Mouse (Mus musculus) testis, postnatal 14 days (tissue): Measurements from ENCODE around the gene Ang5.
"Not testable (repeated sequence)": the region's sequence is repeated elsewhere in the genome, so short reads cannot be mapped to it uniquely, and the experiment has no call there.

Source experiments
- DNase-seq: peaks from one replicate; pipeline ENCODE4 v3.0.0; 2021; ENCODE audit warnings: low spot score

Gene Ang5

DNA sequence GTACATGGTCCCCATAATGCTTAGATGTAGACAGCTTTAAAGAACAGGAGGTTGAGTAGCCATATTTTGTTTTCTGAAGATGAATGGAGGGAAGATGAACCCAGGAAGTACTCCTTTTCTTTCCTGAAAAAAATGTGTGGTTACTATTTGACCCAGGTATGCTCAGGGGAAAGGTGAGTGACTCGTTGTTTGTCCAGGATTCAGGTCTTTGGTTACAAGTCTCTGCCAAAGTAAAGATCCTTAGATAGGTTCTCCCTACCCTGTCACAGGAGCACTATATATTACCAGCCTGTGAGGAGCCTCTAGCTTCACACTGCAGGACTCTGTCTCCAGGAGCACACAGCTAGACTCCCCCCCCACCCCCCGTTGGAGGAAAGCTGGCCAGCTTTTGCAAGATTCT, at the start of gene Ang5:
TSS of gene Ang5 (plus strand) at position 301 of the 400 bp plus-strand sequence.
- not testable (repeated sequence) for DNase-seq

- not testable (repeated sequence) for DNase-seq
These were observed 38.7 kb upstream of the Ang5 start for GRCm38 (mm10) chr14:43918214-43918613.

DNA sequence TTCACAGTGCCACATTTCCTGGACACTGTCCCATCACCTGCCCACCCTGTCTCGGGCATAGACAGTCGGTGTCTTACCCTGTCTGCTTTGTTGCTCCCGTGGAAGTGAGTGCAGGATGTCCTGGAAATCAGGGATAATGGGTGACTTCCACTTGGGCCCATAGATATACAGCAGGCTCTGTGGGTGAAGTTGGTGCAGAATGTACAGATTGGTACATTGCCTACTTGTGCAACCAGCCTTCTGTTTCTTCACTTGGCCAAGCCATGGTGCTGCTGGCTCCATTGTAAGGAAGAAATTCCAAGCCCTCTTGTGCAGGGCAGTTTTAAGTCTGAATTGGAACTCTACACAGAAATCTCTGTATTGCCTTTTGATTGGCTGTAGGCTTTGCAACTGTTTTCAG, 33.4 kb upstream of the Ang5 start, which contains the start of gene Ear10:
TSS of gene Ear10 (minus strand) at position 101 of the 400 bp plus-strand sequence.
- not testable (repeated sequence) for DNase-seq

DNA sequence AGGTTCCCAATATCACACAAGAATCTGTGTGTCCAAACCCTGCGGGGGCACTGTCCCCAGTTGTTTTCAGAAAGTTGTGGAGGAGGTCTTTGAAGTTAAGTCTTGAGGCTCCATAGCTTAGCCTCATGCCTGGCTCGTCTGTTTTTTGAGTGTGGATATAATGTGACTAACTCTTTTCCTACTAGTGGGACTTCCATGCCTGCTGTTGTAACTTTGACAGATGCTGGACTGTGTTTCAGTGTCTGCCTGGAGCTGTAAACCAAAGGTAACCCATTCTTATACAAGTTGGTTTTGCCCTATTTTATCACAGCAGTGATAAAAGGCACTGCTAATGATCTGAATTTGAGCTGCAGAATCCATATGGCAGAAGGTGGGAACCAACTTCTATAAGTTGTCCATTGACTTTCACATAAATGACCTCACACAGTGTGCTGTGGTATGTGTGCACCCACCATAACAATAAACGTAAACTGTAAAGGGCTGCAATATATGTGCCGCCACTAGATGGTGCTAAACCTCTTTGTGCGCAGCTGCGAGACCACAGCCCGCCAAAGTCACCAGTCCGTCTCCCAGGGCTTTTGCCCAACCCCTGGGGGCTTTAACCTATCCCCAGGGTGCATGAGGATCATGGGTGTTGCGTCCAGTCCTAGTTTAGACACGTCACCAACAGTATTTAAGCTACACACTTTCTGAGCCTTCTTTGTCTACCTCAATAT, 32.0 kb upstream of the Ang5 start, which contains the start of gene Gm8113:
TSS of gene Gm8113 (plus strand) at position 703 of the 716 bp plus-strand sequence.
- peak; percentile 6 for DNase-seq

- not testable (repeated sequence) for DNase-seq
These were observed 31.4 kb upstream of the Ang5 start for GRCm38 (mm10) chr14:43925404-43925950.

GRCm38 (mm10) chr14:43932991-43933390, 23.9 kb upstream of the Ang5 start:
- peak; percentile 2 for DNase-seq

GRCm38 (mm10) chr14:43933399-43933798, 23.5 kb upstream of the Ang5 start:
- DNase-seq, result not testable (repeated sequence)

DNA sequence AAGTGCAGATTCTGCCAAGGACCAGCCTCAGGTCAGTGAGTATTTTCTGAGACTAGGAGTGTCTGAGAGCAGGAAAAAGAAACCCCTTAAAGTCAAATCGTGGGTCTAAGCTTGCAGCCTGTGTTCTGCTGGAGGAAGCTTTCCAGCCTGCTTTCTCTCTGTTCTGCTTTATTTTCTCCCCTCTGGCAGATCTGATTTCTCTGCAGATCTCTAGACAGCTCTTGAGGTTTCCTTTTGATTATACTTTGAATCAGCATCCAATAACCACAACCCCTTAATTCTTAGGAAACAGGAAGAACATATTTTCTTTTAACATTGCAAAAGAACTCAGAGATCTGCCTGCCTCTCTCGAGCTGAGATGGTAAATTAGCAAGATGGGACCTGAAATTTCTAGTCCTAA, 3.5 kb upstream of the Ang5 start:
- DNase-seq, result not testable (repeated sequence)

DNA sequence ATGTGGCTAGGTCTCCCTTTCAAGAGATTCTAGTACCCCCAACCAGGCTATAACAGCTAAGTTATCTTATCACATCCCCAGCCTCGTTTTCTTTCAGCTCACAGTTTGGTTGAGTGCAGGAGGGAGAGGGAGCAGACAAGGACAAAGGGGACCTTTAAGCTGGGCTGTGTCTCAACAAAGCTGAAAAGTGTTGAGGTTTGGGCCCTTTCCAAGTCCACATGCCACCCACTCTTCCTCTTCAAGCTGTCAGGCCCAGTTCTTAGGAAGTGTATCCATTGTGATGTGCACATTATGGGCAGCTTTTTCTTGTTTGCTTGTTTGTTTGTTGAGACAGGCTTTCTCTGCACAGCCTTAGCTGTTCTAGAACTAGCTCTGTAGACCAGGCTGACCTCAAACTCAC, 1.8 kb upstream of the Ang5 start:
- DNase-seq, result not testable (repeated sequence)

DNA sequence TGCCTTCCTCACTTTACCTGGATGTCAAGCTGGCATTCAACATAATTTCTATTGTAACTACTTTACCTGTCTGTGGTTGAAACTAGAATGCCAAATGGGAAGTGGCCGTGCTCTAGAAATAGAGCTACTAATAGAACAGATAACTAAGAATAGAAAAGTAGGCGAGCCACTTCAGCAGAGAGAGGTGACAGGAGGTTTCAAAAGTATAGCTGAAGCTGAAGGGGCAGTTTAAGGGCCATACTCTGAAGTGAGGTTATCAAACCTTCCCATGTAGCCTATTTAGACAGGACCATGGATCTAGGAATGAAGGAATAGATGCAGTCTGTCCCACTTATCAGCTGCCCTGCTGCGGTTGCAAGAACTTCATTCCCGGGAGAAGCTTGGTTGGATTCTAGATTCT, 26.6 kb downstream of the Ang5 start:
- DNase-seq, result no peak

GRCm38 (mm10) chr14:43983897-43984296, 27.0 kb downstream of the Ang5 start:
- peak; percentile 15 for DNase-seq

GRCm38 (mm10) chr14:43986147-43986546, 29.3 kb downstream of the Ang5 start:
- no peak for DNase-seq

GRCm38 (mm10) chr14:43987404-43987803, 30.5 kb downstream of the Ang5 start:
- DNase-seq, result peak; percentile 56

- DNase-seq, result not testable (repeated sequence)
These were observed 41.7 kb downstream of the Ang5 start for GRCm38 (mm10) chr14:43998455-43999000.

- DNase-seq, result no peak
These were observed 44.7 kb downstream of the Ang5 start for GRCm38 (mm10) chr14:44001600-44001999.

- no peak for DNase-seq
These were observed 45.3 kb downstream of the Ang5 start, which contains the start of gene Ang6 for GRCm38 (mm10) chr14:44002169-44002568. Gene Ang6 (minus strand): TSS chr14:44002269.

GRCm38 (mm10) chr14:44008021-44008420, 51.2 kb downstream of the Ang5 start:
- not testable (repeated sequence) for DNase-seq

DNA sequence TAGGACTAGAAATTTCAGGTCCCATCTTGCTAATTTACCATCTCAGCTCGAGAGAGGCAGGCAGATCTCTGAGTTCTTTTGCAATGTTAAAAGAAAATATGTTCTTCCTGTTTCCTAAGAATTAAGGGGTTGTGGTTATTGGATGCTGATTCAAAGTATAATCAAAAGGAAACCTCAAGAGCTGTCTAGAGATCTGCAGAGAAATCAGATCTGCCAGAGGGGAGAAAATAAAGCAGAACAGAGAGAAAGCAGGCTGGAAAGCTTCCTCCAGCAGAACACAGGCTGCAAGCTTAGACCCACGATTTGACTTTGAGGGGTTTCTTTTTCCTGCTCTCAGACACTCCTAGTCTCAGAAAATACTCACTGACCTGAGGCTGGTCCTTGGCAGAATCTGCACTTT, 52.8 kb downstream of the Ang5 start:
- not testable (repeated sequence) for DNase-seq
